34 mouse cellular contexts compared by ENCODE assay signal in the genomic region with DNA sequence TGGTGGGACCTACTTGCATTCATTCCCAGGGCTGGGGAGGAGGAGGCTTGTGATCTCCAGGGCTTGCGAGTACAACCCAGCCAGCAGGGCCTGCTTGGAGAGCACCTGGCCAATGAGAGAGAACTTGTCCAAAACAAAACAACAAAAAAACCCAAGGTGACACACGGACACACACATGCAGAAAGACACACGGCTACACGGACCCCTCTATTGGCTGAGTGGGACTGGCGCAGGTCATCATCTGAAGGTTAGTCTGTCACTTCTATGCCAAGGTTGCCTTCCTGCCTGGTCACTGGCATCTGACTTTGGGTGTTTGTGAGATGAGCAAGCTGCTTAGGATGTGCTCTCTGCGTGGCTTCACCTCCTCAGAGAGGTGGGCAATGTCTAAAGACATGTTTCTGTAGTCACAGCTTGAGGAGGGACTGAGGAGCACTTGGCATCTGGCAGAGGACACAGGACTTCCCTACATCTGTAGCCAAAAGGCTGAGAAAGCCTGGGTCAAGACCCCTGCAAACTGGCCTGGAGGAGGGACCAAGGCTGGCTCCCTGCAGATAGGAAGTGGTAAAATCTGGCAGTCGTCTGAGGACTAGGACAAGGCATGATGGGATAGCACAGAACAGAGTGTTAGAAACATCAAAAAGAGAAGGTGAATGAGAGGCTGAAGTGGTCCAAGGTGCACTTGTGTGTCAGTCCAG. TPM values are rescaled to one million over a fixed set of nuclear protein-coding genes. Genes with fewer than 3 reads are reported as not detected.
DNase-seq lines count a peak whose midpoint lies in the region; ATAC-seq and TF ChIP-seq lines count a peak whose summit lies in the region.
"Had no signal": no experiment of that assay in that cellular context is flagged by ENCODE, and none has a peak within 500 bp of the region (broad histone marks: within the 10 kb centered on the region; RNA-seq: fewer than 3 reads in every experiment).

No protein-coding gene starts in this region.

- no peak for TF ChIP-seq CTCF in heart, postnatal 0 days (IDR thresholded peaks at IDR 0.05; ENCODE audit: low read depth)
- TF ChIP-seq CTCF in bone marrow, adult 2 months (IDR thresholded peaks at IDR 0.05; ENCODE audit: control insufficient read depth, insufficient read depth, low read length): no peak

- H3K27ac ChIP-seq in heart, postnatal 0 days (ENCODE audit: low read depth): peak overlapping the region; percentile 65; the same call in 1 of the 2 replicates
- peak overlapping the region; percentile 76; the same call in 1 of the 2 replicates for H3K27ac ChIP-seq in bone marrow, adult 2 months (ENCODE audit: control insufficient read depth, insufficient read depth, low read depth, low read length, poor library complexity)
- H3K27ac ChIP-seq: embryonic facial prominence, embryonic 12.5 days; embryonic facial prominence, embryonic 15.5 days; gastrocnemius, adult 2 months; heart, embryonic 13.5 days; hindbrain, embryonic 15.5 days had no signal

- no peaks in the 10 kb centered on the region for H3K36me3 ChIP-seq in heart, postnatal 0 days (replicated peaks; ENCODE audit: control insufficient read depth, insufficient read depth, low read length)
- H3K36me3 ChIP-seq: embryonic facial prominence, embryonic 12.5 days; embryonic facial prominence, embryonic 15.5 days; G1E; heart, embryonic 13.5 days; hindbrain, embryonic 15.5 days had no signal

- no peaks in the 10 kb centered on the region for H3K27me3 ChIP-seq in heart, postnatal 0 days (ENCODE audit: control insufficient read depth, insufficient read depth, low read length)
- H3K27me3 ChIP-seq: CH12.LX; embryonic facial prominence, embryonic 12.5 days; embryonic facial prominence, embryonic 15.5 days; heart, embryonic 13.5 days; hindbrain, embryonic 15.5 days had no signal

- DNase-seq in heart, postnatal 0 days (ENCODE audit: low spot score): no peak
- no peak for DNase-seq in heart, adult 9 months (ENCODE audit: low spot score in 2 of 2)
- peak; percentile 57 for DNase-seq in thymus, postnatal 14 days
- peak; percentile 70 for DNase-seq in thymus, postnatal 4 days
- no peak for DNase-seq in right cerebral cortex, postnatal 25 days
- DNase-seq in lung, postnatal 25 days (ENCODE audit: low spot score): no peak
- DNase-seq: adrenal gland, adult 8-10 months; adrenal gland, postnatal 36 days; B cell, adult 2 months; cerebellum, adult 11 months; cerebellum, adult 2 months; cerebellum, adult 9-11 months; cerebellum, postnatal 25 days; forebrain, postnatal 0 days; gastrocnemius, adult 2 months; gastrocnemius, postnatal 14 days; heart, adult 11 months; heart, postnatal 10 days; heart, postnatal 36 days had no signal

- no peak overlapping the region for H3K4me2 ChIP-seq in heart, postnatal 0 days (ENCODE audit: low read depth, low read length)
- H3K4me2 ChIP-seq: embryonic facial prominence, embryonic 12.5 days; embryonic facial prominence, embryonic 15.5 days; heart, embryonic 13.5 days; hindbrain, embryonic 15.5 days had no signal

- H3K4me1 ChIP-seq in heart, postnatal 0 days (ENCODE audit: control insufficient read depth, insufficient read depth): no peaks in the 10 kb centered on the region
- peaks cover 7% of the 10 kb centered on the region; the same call in 1 of the 2 replicates for H3K4me1 ChIP-seq in bone marrow, adult 2 months (ENCODE audit: control insufficient read depth, insufficient read depth, low read length)
- H3K4me1 ChIP-seq: heart, embryonic 13.5 days; hindbrain, embryonic 15.5 days had no signal

- H3K9me3 ChIP-seq in heart, postnatal 0 days (replicated peaks; ENCODE audit: control insufficient read depth, low read length): no peaks in the 10 kb centered on the region
- H3K9me3 ChIP-seq: embryonic facial prominence, embryonic 12.5 days; embryonic facial prominence, embryonic 15.5 days; heart, embryonic 13.5 days; hindbrain, embryonic 15.5 days had no signal

- H3K9ac ChIP-seq in heart, postnatal 0 days (replicated peaks; ENCODE audit: low read depth, low read length): no peak overlapping the region
- H3K9ac ChIP-seq: embryonic facial prominence, embryonic 12.5 days; embryonic facial prominence, embryonic 15.5 days; forebrain, postnatal 0 days; heart, embryonic 13.5 days; hindbrain, embryonic 15.5 days had no signal

- no peak for ATAC-seq in heart, postnatal 0 days (ENCODE audit: insufficient read depth, low read depth)
- ATAC-seq: forebrain, embryonic 14.5 days; forebrain, postnatal 0 days had no signal

- no peak overlapping the region for H3K4me3 ChIP-seq in heart, postnatal 0 days (ENCODE audit: low read depth, low read length)
- no peak overlapping the region for H3K4me3 ChIP-seq in bone marrow, adult 2 months (replicated peaks; ENCODE audit: control insufficient read depth, low read depth, low read length)
- H3K4me3 ChIP-seq: embryonic facial prominence, embryonic 12.5 days; embryonic facial prominence, embryonic 15.5 days; gastrocnemius, adult 2 months; heart, embryonic 13.5 days; hindbrain, embryonic 15.5 days had no signal

- no peak for TF ChIP-seq POLR2A in bone marrow, adult 2 months (IDR thresholded peaks at IDR 0.05; ENCODE audit: borderline replicate concordance, control insufficient read depth, low read depth, low read length)

- 77% methylated on average over 7 of the region's 7 CpGs for WGBS in heart, postnatal 0 days
- 59% methylated on average over 7 of the region's 7 CpGs for WGBS in bone marrow, adult 2 months

- no peak for TF ChIP-seq EP300 in heart, postnatal 0 days (IDR thresholded peaks at IDR 0.05; ENCODE audit: low read depth)

RNA-seq across cellular contexts. Expression of a gene that starts 6.9 kb away (rescaled TPM):
- 1.6 and 2.1 TPM in 2 replicates for total RNA-seq in heart, postnatal 0 days (2014; rRNA removed; ENCODE audit: low replicate concordance)
- polyA plus RNA-seq in heart, postnatal 0 days (2015; fragmentation: Nextera tagmentation; extraction: Ambion mirVana): 0.83 and 1.2 TPM in 2 replicates
- 3.8 and 4.8 TPM in 2 replicates for polyA plus RNA-seq in bone marrow, adult 2 months (2011; ENCODE audit: insufficient read depth, insufficient read length, low replicate concordance, missing spikeins)

RNA-seq across cellular contexts. Expression of a gene that starts 15.2 kb away (rescaled TPM):
- total RNA-seq in heart, postnatal 0 days (2014; rRNA removed; ENCODE audit: low replicate concordance): not detected in 2 replicates
- polyA plus RNA-seq in heart, postnatal 0 days (2015; fragmentation: Nextera tagmentation; extraction: Ambion mirVana): not detected in 2 replicates
- polyA plus RNA-seq in bone marrow, adult 2 months (2011; ENCODE audit: insufficient read depth, insufficient read length, low replicate concordance, missing spikeins): not detected in 2 replicates
- total RNA-seq: adrenal gland, adult 8-10 months; adrenal gland, postnatal 36 days; CH12.LX; common myeloid progenitor, adult 5-6 weeks; forebrain, postnatal 0 days; G1E; gastrocnemius, adult 2 months; gastrocnemius, postnatal 14 days; gastrocnemius, postnatal 4 days; heart, adult 8-10 months; heart, postnatal 10 days; heart, postnatal 36 days had no signal
- polyA plus RNA-seq: cerebellum, adult 2 months; embryonic facial prominence, embryonic 12.5 days; embryonic facial prominence, embryonic 15.5 days; forebrain, embryonic 11.5 days; forebrain, embryonic 14.5 days; forebrain, postnatal 0 days; frontal cortex, adult 2 months; G1E; heart, embryonic 13.5 days; hindbrain, embryonic 11.5 days; hindbrain, embryonic 15.5 days; intestine, embryonic 14.5 days had no signal

RNA-seq across cellular contexts. Expression of a gene that starts 22.3 kb away (rescaled TPM):
- not detected in 2 replicates for total RNA-seq in heart, postnatal 0 days (2014; rRNA removed; ENCODE audit: low replicate concordance)
- not detected in 2 replicates for polyA plus RNA-seq in heart, postnatal 0 days (2015; fragmentation: Nextera tagmentation; extraction: Ambion mirVana)
- polyA plus RNA-seq in bone marrow, adult 2 months (2011; ENCODE audit: insufficient read depth, insufficient read length, low replicate concordance, missing spikeins): 4.6 TPM in 1 of 2 replicates, not detected in the other
- total RNA-seq: adrenal gland, adult 8-10 months; adrenal gland, postnatal 36 days; CH12.LX; common myeloid progenitor, adult 5-6 weeks; forebrain, postnatal 0 days; G1E; gastrocnemius, adult 2 months; gastrocnemius, postnatal 14 days; gastrocnemius, postnatal 4 days; heart, adult 8-10 months; heart, postnatal 10 days; heart, postnatal 36 days had no signal
- polyA plus RNA-seq: cerebellum, adult 2 months; embryonic facial prominence, embryonic 12.5 days; embryonic facial prominence, embryonic 15.5 days; forebrain, embryonic 11.5 days; forebrain, embryonic 14.5 days; forebrain, postnatal 0 days; frontal cortex, adult 2 months; G1E; hindbrain, embryonic 11.5 days; intestine, embryonic 14.5 days had no signal

RNA-seq across cellular contexts. Expression of a gene that starts 32.0 kb away (rescaled TPM):
- total RNA-seq in heart, postnatal 0 days (2014; rRNA removed; ENCODE audit: low replicate concordance): not detected in 2 replicates
- not detected in 2 replicates for polyA plus RNA-seq in heart, postnatal 0 days (2015; fragmentation: Nextera tagmentation; extraction: Ambion mirVana)
- polyA plus RNA-seq in bone marrow, adult 2 months (2011; ENCODE audit: insufficient read depth, insufficient read length, low replicate concordance, missing spikeins): not detected in 2 replicates
- total RNA-seq: adrenal gland, adult 8-10 months; adrenal gland, postnatal 36 days; CH12.LX; common myeloid progenitor, adult 5-6 weeks; forebrain, postnatal 0 days; gastrocnemius, adult 2 months; gastrocnemius, postnatal 14 days; gastrocnemius, postnatal 4 days; heart, adult 8-10 months; heart, postnatal 10 days; heart, postnatal 36 days had no signal
- polyA plus RNA-seq: cerebellum, adult 2 months; embryonic facial prominence, embryonic 12.5 days; embryonic facial prominence, embryonic 15.5 days; forebrain, embryonic 11.5 days; forebrain, embryonic 14.5 days; forebrain, postnatal 0 days; frontal cortex, adult 2 months; G1E; heart, embryonic 13.5 days; hindbrain, embryonic 11.5 days; hindbrain, embryonic 15.5 days; intestine, embryonic 14.5 days had no signal

RNA-seq across cellular contexts. Expression of a gene that starts 37.2 kb away (rescaled TPM):
- total RNA-seq in heart, postnatal 0 days (2014; rRNA removed; ENCODE audit: low replicate concordance): not detected in 2 replicates
- polyA plus RNA-seq in heart, postnatal 0 days (2015; fragmentation: Nextera tagmentation; extraction: Ambion mirVana): not detected in 2 replicates
- polyA plus RNA-seq in bone marrow, adult 2 months (2011; ENCODE audit: insufficient read depth, insufficient read length, low replicate concordance, missing spikeins): not detected in 2 replicates
- total RNA-seq: adrenal gland, adult 8-10 months; adrenal gland, postnatal 36 days; CH12.LX; common myeloid progenitor, adult 5-6 weeks; forebrain, postnatal 0 days; G1E; gastrocnemius, adult 2 months; gastrocnemius, postnatal 14 days; gastrocnemius, postnatal 4 days; heart, adult 8-10 months; heart, postnatal 10 days; heart, postnatal 36 days had no signal
- polyA plus RNA-seq: cerebellum, adult 2 months; embryonic facial prominence, embryonic 12.5 days; embryonic facial prominence, embryonic 15.5 days; forebrain, embryonic 11.5 days; forebrain, embryonic 14.5 days; forebrain, postnatal 0 days; frontal cortex, adult 2 months; G1E; heart, embryonic 13.5 days; hindbrain, embryonic 11.5 days; hindbrain, embryonic 15.5 days; intestine, embryonic 14.5 days had no signal

Comparison
In these comparisons a context has a peak if more than half of its experiments do, and no peak if none do; other contexts are left out.
1. DNase-seq: peak in thymus, postnatal 14 days (single experiment) and thymus, postnatal 4 days (single experiment); none in heart, postnatal 0 days (single experiment), heart, adult 9 months (0 of 2), right cerebral cortex, postnatal 25 days (single experiment) and lung, postnatal 25 days (single experiment).